Mouse (Mus musculus): ENCODE measurements around the gene Zfp992.
"Not testable (repeated sequence)": the region's sequence is repeated elsewhere in the genome, so short reads cannot be mapped to it uniquely, and the experiment has no call there.

Gene Zfp992

DNA sequence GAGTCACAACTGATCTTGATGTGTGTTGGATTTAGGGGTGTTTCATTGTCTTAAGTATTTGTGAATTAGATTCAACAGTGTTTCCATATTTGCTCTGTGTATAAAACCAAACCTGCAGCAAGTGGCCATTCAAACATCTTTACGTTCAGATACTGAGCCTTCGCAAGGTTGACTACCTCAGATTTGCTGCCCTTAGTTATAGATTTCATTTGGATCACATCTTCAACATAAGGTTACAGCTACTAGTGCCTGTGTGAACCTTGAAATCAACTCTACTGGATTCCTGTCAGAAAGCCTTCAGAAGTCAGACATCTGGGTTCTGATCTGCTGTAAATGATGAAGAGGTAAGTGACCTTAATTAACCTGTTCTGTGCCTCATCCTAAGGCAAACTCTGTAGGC is 27.4 kb downstream of the Zfp992 start:
- DNase-seq: not testable (repeated sequence)

- not testable (repeated sequence) for DNase-seq
These were observed 28.1 kb downstream of the Zfp992 start for GRCm38 (mm10) chr4:146476959-146477358.

GRCm38 (mm10) chr4:146480376-146481096 is 31.7 kb downstream of the Zfp992 start:
- not testable (repeated sequence) for DNase-seq

DNA sequence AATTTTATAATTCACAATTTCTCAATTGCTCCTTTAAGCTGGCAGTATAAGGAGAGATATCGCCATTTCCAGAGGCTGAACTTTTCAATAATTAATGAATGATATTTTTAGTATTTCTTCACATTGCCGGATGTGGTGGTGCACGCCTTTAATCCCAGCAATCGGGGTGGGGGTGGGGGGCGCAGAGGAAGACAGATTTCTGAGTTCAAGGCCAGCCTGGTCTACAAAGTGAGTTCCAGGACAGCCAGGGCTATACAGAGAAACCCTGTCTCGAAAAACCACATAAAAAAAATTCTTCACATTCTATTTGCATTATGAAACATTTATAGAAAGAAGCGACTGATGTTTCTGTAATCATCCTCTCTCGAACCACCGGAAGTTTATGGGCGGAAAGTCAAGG is 33.7 kb downstream of the Zfp992 start:
- DNase-seq: not testable (repeated sequence)

DNA sequence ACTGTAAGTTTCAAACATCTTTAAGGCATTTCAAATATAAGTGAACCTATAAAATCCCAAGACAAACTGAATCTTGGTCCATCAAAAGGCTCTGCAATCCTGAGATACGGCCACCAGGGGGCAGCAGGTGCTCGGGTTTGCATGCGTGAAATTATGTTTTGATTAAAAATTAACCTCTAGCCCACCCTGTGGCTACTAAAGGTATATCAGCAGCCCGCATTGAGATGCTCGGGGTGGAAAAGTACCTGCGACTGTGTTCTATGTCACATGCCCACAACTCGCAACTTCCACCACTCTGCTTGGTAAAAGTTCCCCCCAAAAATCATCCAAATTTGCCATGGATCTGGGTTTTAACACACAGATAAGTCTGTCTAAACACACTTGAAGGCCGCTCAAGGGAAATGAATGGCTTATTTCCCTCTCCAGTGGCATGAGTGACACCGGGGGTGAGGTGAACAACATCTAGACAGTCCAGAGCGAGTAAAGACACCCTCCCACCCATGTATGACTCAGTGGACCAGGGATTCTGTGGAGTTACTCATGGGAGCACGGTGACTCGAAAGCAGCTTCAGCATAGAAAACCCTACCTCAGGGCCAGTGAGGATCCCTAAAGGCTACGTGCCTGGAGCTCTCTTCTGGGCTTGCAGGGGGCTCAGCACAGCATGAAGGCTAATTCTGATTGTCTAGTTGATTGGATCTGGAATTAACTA is 34.9 kb downstream of the Zfp992 start:
- DNase-seq: not testable (repeated sequence)

GRCm38 (mm10) chr4:146484676-146485075 is 35.9 kb downstream of the Zfp992 start:
- not testable (repeated sequence) for DNase-seq

DNA sequence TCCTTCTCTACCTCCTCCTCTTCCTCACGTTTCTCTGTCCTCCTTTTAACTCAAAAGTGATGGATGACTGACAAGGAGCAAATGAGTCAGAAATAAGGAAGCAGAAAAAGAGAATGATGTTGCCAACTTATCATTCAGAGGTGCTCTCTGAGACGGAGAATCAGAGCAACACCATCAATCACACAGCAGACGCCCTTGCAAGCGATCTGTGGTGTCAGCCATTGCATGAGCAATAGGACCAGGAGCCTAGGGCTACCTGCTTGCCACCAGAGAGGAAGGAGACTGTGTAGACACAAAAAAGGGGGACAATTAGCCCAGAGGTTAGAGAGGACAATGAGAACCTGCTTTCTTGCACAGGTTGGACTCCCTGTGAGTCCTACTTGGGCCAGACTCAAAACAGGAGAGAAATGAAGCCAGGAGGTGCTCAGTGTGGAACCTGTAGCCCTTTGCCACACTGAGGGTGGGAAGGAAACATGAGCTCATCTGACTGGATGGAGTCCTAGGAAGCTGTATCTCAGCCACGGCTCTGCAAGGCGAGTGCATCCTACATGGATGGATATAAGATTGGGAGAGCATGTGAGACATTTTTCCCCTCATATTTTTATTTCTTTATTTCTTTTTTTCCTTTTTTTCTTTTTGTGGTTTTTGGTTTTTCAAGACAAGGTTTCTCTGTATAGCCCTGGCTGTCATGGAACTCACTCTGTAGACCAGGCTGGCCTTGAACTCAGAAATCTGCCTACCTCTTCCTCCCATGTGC is 36.5 kb downstream of the Zfp992 start:
- DNase-seq: not testable (repeated sequence)

GRCm38 (mm10) chr4:146486753-146487152 is 37.9 kb downstream of the Zfp992 start:
- not testable (repeated sequence) for DNase-seq

GRCm38 (mm10) chr4:146489196-146489595 is 40.4 kb downstream of the Zfp992 start:
- DNase-seq: not testable (repeated sequence)

- not testable (repeated sequence) for DNase-seq
These were observed 43.2 kb downstream of the Zfp992 start for GRCm38 (mm10) chr4:146491993-146492392.

- no peak for DNase-seq
These were observed 43.6 kb downstream of the Zfp992 start for GRCm38 (mm10) chr4:146492439-146492838.

GRCm38 (mm10) chr4:146492851-146493250 is 44.0 kb downstream of the Zfp992 start:
- no peak for DNase-seq

DNA sequence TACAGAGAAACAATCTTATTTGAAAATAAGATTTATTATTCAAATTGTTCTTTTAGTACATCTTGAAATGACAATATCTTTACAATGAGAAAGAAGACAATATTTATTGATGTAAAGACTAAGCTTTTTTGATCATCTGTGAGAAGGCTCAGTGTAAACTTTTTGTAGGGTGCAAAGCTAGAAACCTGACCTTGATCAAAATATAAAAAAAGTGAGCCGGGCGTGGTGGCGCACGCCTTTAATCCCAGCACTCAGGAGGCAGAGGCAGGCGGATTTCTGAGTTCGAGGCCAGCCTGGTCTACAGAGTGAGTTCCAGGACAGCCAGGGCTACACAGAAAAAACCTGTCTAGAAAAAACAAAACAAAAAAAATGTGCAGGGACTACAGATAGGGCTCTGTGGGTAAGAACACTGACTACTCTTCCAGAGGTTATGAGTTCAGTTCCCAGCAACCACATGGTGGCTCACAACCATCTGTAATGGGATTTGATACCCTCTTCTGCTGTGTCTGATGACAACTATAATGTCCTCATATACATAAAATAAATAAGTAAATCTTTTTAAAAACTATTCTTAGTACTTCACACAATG is 44.6 kb downstream of the Zfp992 start:
- DNase-seq: not testable (repeated sequence)

DNA sequence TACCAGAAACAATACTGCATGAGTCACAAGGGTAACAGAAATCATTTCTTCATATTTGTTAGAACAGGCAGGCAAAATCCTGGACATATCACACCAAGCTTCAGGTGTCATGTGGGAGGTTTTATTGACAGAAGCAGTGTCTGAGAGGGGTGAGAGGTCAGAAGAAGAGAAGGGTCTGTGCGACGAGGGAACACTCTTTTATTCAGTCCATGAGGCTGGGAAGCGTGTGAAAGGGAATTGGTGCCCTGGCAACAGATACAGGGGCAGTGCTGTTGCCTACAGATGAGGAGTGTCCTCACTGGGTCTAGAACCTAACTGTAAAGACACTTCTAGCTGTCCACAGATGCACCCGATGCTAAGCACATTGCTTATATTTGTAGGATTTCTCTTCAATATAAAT is 46.2 kb downstream of the Zfp992 start:
- DNase-seq: no peak

DNA sequence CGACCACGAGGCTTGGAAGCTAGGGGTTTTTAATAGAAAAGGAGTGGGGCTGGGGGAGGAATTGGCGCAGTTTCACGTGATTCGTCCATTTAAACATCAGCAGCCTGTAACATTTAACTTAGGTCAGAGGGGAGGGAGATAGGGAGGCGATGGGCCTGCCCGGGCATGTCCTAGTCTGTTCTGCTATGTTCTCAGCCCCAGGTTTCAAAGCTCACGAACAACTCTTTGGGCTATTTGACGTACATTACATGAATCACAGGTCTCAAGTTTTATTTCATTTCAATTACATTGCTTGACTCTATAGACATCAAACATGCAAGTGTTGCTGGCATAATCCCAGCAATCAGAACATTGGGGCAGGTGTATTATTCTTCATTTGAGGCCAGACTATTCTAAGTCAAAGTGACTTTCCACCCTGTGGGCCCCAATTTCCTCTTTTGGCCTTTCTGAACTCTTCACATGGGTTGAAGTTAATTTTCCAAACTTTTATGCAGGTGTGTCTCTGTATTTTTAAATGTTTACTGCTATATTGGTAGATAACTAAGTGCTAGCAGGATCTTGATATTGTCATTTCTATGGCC is 49.0 kb downstream of the Zfp992 start:
- DNase-seq: not testable (repeated sequence)

DNA sequence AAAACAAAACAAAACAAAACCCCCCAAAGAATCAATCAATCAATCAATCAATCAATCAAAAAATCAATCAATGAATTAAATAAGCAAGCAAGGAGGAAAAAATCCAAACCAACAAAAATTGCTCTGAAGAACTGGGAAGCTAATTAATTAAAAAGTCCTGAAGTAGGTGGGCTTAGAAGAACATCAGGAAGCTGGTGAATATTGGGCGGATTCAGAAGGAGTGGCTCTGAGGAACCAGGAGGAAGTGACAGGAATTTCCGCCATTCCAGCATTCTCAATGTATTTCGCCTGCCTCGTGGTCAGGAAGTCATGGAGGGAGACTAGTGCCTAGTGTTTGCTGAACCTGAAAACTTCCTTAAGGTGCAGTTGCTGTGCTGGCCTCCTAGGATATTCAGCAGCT is 52.9 kb downstream of the Zfp992 start, which contains the start of gene Zfp981:
Gene Zfp981 (plus strand): TSS at position 301 of the 400 bp plus-strand sequence.
- not testable (repeated sequence) for DNase-seq

- not testable (repeated sequence) for DNase-seq
These were observed 60.2 kb downstream of the Zfp992 start for GRCm38 (mm10) chr4:146509029-146509428.

DNA sequence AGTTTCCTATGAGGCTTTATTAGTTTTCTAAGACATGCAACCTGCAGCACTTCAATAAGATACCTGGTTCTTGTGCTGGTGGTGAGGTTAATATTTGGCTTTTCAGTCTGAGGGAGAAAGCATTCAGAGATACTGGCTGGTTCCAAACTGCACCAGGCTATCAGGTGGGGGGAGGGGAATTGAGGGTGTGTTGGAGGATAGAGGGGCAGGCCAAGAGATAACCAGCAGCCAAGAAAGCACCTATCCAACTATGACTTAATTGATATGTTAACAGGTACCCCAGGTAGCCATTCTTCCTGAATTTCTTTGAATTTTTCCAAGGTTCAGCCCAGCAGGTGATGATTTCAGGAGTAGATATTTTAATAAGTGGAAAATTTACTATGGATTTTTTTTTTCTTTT is 63.0 kb downstream of the Zfp992 start:
- DNase-seq: not testable (repeated sequence)

DNA sequence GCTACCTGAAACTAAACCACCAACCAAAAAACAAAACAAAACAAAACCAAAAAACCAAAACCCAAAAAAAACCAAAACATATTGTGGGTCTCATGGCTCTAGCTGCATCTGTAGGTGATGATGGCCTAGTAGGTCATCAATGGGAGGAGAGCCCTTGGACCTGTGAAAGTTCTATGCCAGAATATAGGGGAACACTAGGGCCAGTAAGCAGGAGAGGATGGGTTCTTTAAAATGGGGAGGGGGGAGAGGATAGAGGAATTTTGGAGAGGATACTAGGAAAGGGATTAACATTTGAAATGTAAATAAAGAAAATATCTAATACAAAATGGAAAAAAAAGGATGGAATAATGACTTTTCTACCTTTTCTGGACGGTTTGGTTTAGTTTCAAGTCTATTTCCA is 67.7 kb downstream of the Zfp992 start:
- DNase-seq: no peak

- not testable (repeated sequence) for DNase-seq
These were observed 68.3 kb downstream of the Zfp992 start for GRCm38 (mm10) chr4:146517150-146517549.

All from cerebellum, adult 9-11 months (tissue).